Mouse (Mus musculus) lung, adult 2 months (tissue): Measurements from ENCODE around the gene Il17rc. TPM values are rescaled to one million over a fixed set of nuclear protein-coding genes. Genes with fewer than 3 reads are reported as not detected.
A peak's percentile ranks its signal among the peaks of the same experiment; 100 is the strongest.

Source experiments
- DNase-seq: peaks from one replicate; pipeline ENCODE4 v3.0.0; 2022
- H3K4me1 ChIP-seq: fragments of 200-500 bp; 2 replicates; pipeline ENCODE4 v1.6.1; 2011; ENCODE audit warnings: low read length; ENCODE audit not compliant: control insufficient read depth, insufficient read depth
- H3K4me3 ChIP-seq: fragments of 200-500 bp; replicated peaks from 2 replicates; pipeline ENCODE3; 2011; ENCODE audit warnings: low read depth, mild to moderate bottlenecking, control low read depth, low read length; ENCODE audit errors: extremely low read depth
- CTCF ChIP-seq: fragments of 200-500 bp; IDR thresholded peaks from 2 replicates; pipeline ENCODE4 v1.5.1; 2011; ENCODE audit warnings: mild to moderate bottlenecking, low read length, control low read depth; ENCODE audit not compliant: insufficient read depth
- POLR2A ChIP-seq: fragments of 200-500 bp; IDR thresholded peaks from 2 replicates; pipeline ENCODE4 v1.6.1; 2011; ENCODE audit warnings: low read depth, mild to moderate bottlenecking, control low read depth, low read length, borderline replicate concordance; ENCODE audit errors: extremely low read depth
- WGBS: fragments of 180-500 bp; shearing (Covaris S2); methylation state at CpG from one replicate; pipeline ENCODE4 v1.1.7; 2018; 5-methylcytosine and 5-hydroxymethylcytosine counted together
- polyA plus RNA-seq: library from polyadenylated mRNA; depleted of rRNA; stranded (reverse); fragments of >200 nt; gene quantifications from 2 replicates; pipeline ENCODE4 v1.2.3, GENCODE M21; 2012; rRNA removed

Il17rc gene
- polyA plus RNA-seq, 1 experiment = 100.0 TPM

DNA sequence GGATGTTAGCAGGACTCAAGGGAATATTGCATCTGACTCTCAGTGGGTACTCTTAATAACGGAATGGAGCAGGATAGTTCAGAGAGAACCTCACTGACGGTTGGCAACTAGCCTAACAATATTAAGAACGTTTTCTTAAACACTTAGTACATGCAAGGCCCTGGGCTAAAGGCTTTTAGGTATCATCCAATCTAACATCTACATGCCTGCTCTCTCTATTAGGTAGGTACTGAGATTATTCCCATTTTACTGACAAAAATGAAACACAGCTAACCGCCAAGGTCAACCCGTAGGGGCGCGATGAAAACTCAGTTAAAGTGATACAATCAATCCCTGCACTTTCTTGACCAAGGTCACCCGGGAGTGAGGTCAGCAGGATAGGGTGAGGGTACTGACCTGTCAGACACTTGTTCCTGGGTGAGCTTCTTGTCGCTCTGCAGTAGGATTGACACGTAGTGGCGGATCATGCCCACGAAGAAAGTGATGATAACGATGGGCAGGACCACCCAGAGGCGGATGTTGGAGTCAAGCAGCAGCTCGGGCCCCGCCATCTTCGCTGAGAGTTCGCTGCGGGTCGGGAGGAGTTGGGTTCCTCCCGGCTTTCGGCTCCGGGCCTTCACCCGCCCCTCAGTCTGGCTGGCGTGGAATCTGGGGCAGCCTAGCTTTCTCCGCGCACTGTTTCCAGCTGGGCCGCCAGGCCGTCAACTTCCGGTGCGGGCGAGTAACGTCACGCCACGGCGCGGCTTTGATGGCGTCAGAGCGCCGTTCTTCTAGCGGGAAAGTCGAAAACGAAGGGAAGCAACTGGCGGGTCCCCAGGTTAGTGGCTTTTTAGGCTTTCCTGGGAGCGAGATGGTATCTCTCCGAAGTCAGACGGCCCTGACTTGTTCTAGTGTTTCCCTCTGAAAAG is 60.0 kb downstream of the Il17rc start, which contains the start of the genes Emc3 and Fancd2:
TSS of gene Emc3 (minus strand) at position 721 of the 908 bp plus-strand sequence.
TSS of gene Fancd2 (plus strand) at position 751 of the 908 bp plus-strand sequence.
- peak; percentile 70; the same call in 1 of the 2 replicates for TF ChIP-seq POLR2A
- no peak for TF ChIP-seq CTCF
- H3K4me3 ChIP-seq = peak within 1 kb of the TSS; percentile 80
- DNase-seq = peak; percentile 97
- peaks cover 7% of the 10 kb centered on the region for H3K4me1 ChIP-seq
- WGBS = under 1% methylated on average over 47 of the region's 47 CpGs

DNA sequence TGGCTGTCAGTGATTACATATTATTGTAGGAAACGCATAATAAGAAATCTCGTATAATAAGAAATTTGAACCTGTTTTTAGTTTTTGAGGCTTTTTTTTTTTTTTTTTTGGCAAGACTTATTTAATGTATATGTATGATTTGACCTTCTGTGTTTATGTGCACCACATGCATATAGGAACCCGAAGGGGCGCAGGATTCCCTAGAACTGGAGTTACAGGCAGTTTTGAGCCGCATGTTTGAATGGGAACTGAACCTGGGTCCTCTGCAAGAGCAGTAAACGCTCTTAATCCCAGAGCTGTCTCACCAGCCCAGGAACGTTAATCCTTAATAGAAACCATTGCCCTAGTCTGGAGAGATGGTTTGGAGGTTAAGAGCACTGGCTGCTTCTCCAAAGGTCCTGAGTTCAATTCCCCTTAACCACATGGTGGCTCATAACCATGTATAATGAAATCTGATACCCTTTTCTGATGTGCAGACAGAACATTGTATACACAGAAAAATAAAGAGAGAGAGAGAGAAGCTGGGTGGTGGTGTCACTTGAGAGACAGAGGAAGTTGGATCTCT is 60.7 kb downstream of the Il17rc start:
- no peak for DNase-seq
- 6% methylated on average over 7 of the region's 7 CpGs for WGBS
- TF ChIP-seq CTCF (no peak), POLR2A (no peak)
- Histone ChIP-seq H3K4me3 (peak overlapping the region; percentile 80), H3K4me1 (peaks cover 7% of the 10 kb centered on the region)

Other genes with a start within 250 kb of the Il17rc start
- gene Mtmr14, start 233.6 kb upstream of the Il17rc start, polyA plus RNA-seq = 43.5 and 45.5 TPM in 2 replicates
- gene Cpne9, start 189.1 kb upstream of the Il17rc start, polyA plus RNA-seq = 0.06 TPM in 1 of 2 replicates, not detected in the other
- 20.2 and 21.3 TPM in 2 replicates for gene Brpf1, start 164.3 kb upstream of the Il17rc start, polyA plus RNA-seq
- gene Ogg1, start 144.5 kb upstream of the Il17rc start, polyA plus RNA-seq = 18.9 and 23.9 TPM in 2 replicates
- gene Camk1, start 127.4 kb upstream of the Il17rc start, polyA plus RNA-seq = 69.2 and 84.4 TPM in 2 replicates
- 25.7 and 26.9 TPM in 2 replicates for gene Tada3, start 93.5 kb upstream of the Il17rc start, polyA plus RNA-seq
- gene Arpc4, start 93.3 kb upstream of the Il17rc start, polyA plus RNA-seq = 62.3 and 67.0 TPM in 2 replicates
- 23.1 and 25.5 TPM in 2 replicates for gene Ttll3, start 82.2 kb upstream of the Il17rc start, polyA plus RNA-seq
- 43.1 and 44.9 TPM in 2 replicates for gene Rpusd3, start 52.1 kb upstream of the Il17rc start, polyA plus RNA-seq
- gene Cidec, start 35.7 kb upstream of the Il17rc start, polyA plus RNA-seq = 56.9 and 133 TPM in 2 replicates
- gene Jagn1, start 28.9 kb upstream of the Il17rc start, polyA plus RNA-seq = 39.0 and 48.0 TPM in 2 replicates
- 57.2 and 62.4 TPM in 2 replicates for gene Il17re, start 12.9 kb upstream of the Il17rc start, polyA plus RNA-seq
- 22.9 and 30.4 TPM in 2 replicates for gene Creld1, start 11.9 kb downstream of the Il17rc start, polyA plus RNA-seq
- gene Prrt3, start 30.5 kb downstream of the Il17rc start, polyA plus RNA-seq = 0.24 and 0.27 TPM in 2 replicates
- gene Emc3, start 60.2 kb downstream of the Il17rc start, polyA plus RNA-seq = 42.0 and 51.5 TPM in 2 replicates
- 0.75 and 1.2 TPM in 2 replicates for gene Fancd2, start 60.3 kb downstream of the Il17rc start, polyA plus RNA-seq
- gene Fancd2os, start 129.3 kb downstream of the Il17rc start, polyA plus RNA-seq = not detected in 2 replicates
- gene Brk1, start 133.3 kb downstream of the Il17rc start, polyA plus RNA-seq = 101 and 184 TPM in 2 replicates
- 16.5 and 25.9 TPM in 2 replicates for gene Vhl, start 152.5 kb downstream of the Il17rc start, polyA plus RNA-seq
- gene Irak2, start 167.0 kb downstream of the Il17rc start, polyA plus RNA-seq = 48.8 and 53.8 TPM in 2 replicates
- 21.0 and 24.5 TPM in 2 replicates for gene Tatdn2, start 225.6 kb downstream of the Il17rc start, polyA plus RNA-seq
- gene Ghrl, start 248.5 kb downstream of the Il17rc start, polyA plus RNA-seq = 1.8 and 2.0 TPM in 2 replicates